Mouse (Mus musculus) ES-Bruce4 (cell line): ENCODE results near the gene Gm9918. TPM values are rescaled to one million over a fixed set of nuclear protein-coding genes. Genes with fewer than 3 reads are reported as not detected.
"Not testable (repeated sequence)": the region's sequence is repeated elsewhere in the genome, so short reads cannot be mapped to it uniquely, and the experiment has no call there.

Experiments used
- H3K27ac ChIP-seq: 2 replicates; pipeline ENCODE4 v1.5.1; 2012; ENCODE audit warnings: low read length, inconsistent platforms; ENCODE audit not compliant: insufficient read depth
- H3K27me3 ChIP-seq: 2 replicates; pipeline ENCODE4 v1.6.1; 2012; ENCODE audit warnings: mild to moderate bottlenecking, low read length, inconsistent platforms; ENCODE audit not compliant: control insufficient read depth, poor library complexity, insufficient read depth, severe bottlenecking
- H3K36me3 ChIP-seq: 2 replicates; pipeline ENCODE4 v1.6.1; 2012; ENCODE audit warnings: inconsistent platforms, mild to moderate bottlenecking, low read length, moderate library complexity; ENCODE audit not compliant: control insufficient read depth, poor library complexity, insufficient read depth, severe bottlenecking
- H3K4me1 ChIP-seq: one replicate; pipeline ENCODE4 v1.8.1; 2011; ENCODE audit warnings: low read length; ENCODE audit not compliant: control insufficient read depth, insufficient read depth
- H3K4me3 ChIP-seq: 2 replicates; pipeline ENCODE4 v1.5.1; 2011; ENCODE audit warnings: low read depth, mild to moderate bottlenecking, low read length
- H3K9ac ChIP-seq: 2 replicates; pipeline ENCODE4 v1.6.1; 2012; ENCODE audit warnings: low read depth, mild to moderate bottlenecking, inconsistent platforms; ENCODE audit not compliant: poor library complexity, severe bottlenecking
- H3K9me3 ChIP-seq: replicated peaks from 2 replicates; pipeline ENCODE4 v1.6.1; 2012; ENCODE audit warnings: mild to moderate bottlenecking, low read length, inconsistent platforms; ENCODE audit not compliant: control insufficient read depth, poor library complexity, insufficient read depth, severe bottlenecking
- CTCF ChIP-seq: IDR thresholded peaks from one replicate; pipeline ENCODE4 v1.8.1; 2011; ENCODE audit warnings: low read depth, low read length
- EP300 ChIP-seq: IDR thresholded peaks from 2 replicates; pipeline ENCODE4 v1.6.1; 2011; ENCODE audit warnings: low read depth, low read length; ENCODE audit not compliant: insufficient read depth
- POLR2A ChIP-seq: IDR thresholded peaks from one replicate; pipeline ENCODE4 v1.8.1; 2011; ENCODE audit warnings: low read length; ENCODE audit not compliant: insufficient read depth
- polyA plus RNA-seq: library from polyadenylated mRNA; stranded (reverse); fragments of >200 nt; gene quantifications from 2 replicates; pipeline ENCODE4 v1.2.4, GENCODE M21; 2011; ENCODE audit warnings: low read depth; ENCODE audit not compliant: missing spikeins, insufficient read depth, insufficient read length

Gm9918 gene
- 0.81 and 1.1 TPM in 2 replicates for polyA plus RNA-seq

DNA sequence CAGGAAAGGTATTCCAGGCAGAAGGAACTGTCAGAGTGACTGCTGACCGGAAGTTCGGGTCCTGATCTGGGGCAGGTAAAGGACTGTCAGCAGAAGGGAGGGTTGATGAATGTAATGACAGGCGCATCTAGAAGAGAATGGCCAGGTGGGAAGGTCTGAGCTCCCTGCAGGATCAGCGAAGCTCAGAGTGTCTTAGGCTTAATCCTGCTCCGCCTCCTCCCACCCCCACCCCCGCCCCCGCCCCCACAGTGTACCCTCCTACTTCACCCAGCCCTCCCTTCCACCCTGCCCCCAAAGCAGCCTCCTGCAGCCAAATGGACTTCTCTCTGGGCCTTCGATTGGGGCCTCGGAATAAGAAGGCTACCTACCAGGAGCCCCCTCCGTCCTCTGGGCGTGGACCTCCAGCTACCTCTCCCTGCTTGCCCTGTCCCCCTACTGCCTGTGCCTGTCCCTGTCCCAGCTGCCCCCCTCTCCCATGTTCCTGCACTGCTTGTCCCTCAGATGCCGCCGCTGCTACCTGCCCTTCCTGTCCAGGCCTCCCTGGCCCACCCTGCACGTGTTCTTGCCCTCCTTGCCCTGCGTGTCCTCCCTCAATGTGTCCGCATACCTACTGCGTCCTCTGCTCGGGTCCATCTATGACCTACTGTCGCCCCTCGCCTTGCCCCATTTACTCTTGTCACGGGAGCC is at the start of gene Gm9918:
Gene Gm9918 (plus strand): TSS at position 290 of the 687 bp plus-strand sequence.
- H3K4me1 ChIP-seq: no peaks in the 10 kb centered on the region
- H3K9ac ChIP-seq: peak within 1 kb of the TSS; percentile 5; the same call in 1 of the 2 replicates
- peak within 1 kb of the TSS; percentile 38; the same call in 1 of the 2 replicates for H3K27ac ChIP-seq
- no peak for TF ChIP-seq CTCF
- TF ChIP-seq POLR2A: no peak
- no peak for TF ChIP-seq EP300
- H3K9me3 ChIP-seq: no peaks in the 10 kb centered on the region
- H3K36me3 ChIP-seq: no peaks in the 10 kb centered on the region
- H3K27me3 ChIP-seq: no peaks in the 10 kb centered on the region
- H3K4me3 ChIP-seq: peak within 1 kb of the TSS; percentile 59

GRCm38 (mm10) chr15:102222386-102222785 is 48.0 kb upstream of the Gm9918 start:
- Histone ChIP-seq H3K4me1 (peaks cover 3% of the 10 kb centered on the region), H3K9me3 (no peaks in the 10 kb centered on the region), H3K27me3 (no peaks in the 10 kb centered on the region), H3K27ac (no peak overlapping the region), H3K4me3 (peak overlapping the region; percentile 34), H3K9ac (no peak overlapping the region; the same call in 1 of the 2 replicates), H3K36me3 (no peaks in the 10 kb centered on the region)
- no peak for TF ChIP-seq POLR2A
- no peak for TF ChIP-seq EP300
- no peak for TF ChIP-seq CTCF

DNA sequence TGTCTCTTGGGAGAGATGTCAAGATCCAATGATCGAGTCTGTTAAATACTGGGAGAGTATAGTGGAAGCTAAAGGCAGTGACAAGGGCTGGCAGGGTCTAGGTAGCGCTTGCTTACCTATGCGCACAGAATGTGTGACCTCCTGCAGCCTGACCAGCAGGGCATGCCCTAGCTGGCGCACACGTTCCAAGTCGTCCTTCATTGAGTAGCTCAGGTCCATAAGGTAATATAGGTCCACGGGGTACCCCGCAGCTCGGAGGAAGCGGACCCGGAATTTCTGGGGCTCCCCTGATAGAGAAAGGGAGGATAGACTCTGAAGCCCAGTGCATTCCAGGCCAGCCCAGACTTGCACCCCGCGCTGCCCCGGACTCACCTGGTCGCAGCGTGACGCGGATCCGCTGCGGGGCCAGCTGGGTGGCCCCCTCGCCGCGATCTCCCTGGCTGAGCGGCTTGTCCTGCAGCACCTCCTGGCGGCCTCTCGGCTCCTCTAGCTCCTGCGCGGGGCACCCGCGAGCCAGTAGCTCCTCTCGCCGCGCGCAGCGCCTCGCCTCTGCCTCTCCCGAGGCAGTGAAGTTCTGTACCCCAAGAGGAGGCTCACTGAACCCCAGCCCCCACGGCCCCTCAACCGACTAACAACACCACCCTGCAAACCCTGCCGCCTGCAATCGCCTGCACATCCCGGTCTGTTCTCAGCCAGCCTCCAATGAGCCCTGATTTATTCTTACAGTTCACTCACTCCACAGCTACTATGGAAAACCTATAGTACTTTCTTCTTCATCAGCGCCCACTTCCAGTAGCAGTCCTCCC is 46.0 kb upstream of the Gm9918 start:
- Histone ChIP-seq H3K36me3 (no peaks in the 10 kb centered on the region), H3K27me3 (no peaks in the 10 kb centered on the region), H3K9me3 (no peaks in the 10 kb centered on the region), H3K4me1 (peaks cover 3% of the 10 kb centered on the region), H3K4me3 (peak overlapping the region; percentile 75), H3K27ac (no peak overlapping the region), H3K9ac (peak overlapping the region; percentile 50)
- TF ChIP-seq POLR2A (no peak), EP300 (0 out of 2 replicates have a peak, but pooled peaks have one; percentile 35), CTCF (peak; percentile 73)

GRCm38 (mm10) chr15:102224992-102225617 is 45.3 kb upstream of the Gm9918 start:
- H3K4me3 ChIP-seq: peak overlapping the region; percentile 52
- peaks cover 3% of the 10 kb centered on the region for H3K4me1 ChIP-seq
- no peaks in the 10 kb centered on the region for H3K9me3 ChIP-seq
- TF ChIP-seq CTCF (no peak), POLR2A (no peak), EP300 (no peak)
- peak overlapping the region; percentile 50 for H3K9ac ChIP-seq
- H3K27me3 ChIP-seq: no peaks in the 10 kb centered on the region
- H3K36me3 ChIP-seq: no peaks in the 10 kb centered on the region
- no peak overlapping the region for H3K27ac ChIP-seq

GRCm38 (mm10) chr15:102225619-102226018 is 44.7 kb upstream of the Gm9918 start:
- not testable (repeated sequence) for H3K36me3 ChIP-seq, H3K9ac ChIP-seq, H3K27ac ChIP-seq, H3K9me3 ChIP-seq, H3K4me3 ChIP-seq, H3K4me1 ChIP-seq, H3K27me3 ChIP-seq
